Mouse (Mus musculus): ENCODE data around the gene Gpr61. TPM values are rescaled to one million over a fixed set of nuclear protein-coding genes. Genes with fewer than 3 reads are reported as not detected.

Gpr61 gene
- polyA plus RNA-seq, 1 experiment = not detected

DNA sequence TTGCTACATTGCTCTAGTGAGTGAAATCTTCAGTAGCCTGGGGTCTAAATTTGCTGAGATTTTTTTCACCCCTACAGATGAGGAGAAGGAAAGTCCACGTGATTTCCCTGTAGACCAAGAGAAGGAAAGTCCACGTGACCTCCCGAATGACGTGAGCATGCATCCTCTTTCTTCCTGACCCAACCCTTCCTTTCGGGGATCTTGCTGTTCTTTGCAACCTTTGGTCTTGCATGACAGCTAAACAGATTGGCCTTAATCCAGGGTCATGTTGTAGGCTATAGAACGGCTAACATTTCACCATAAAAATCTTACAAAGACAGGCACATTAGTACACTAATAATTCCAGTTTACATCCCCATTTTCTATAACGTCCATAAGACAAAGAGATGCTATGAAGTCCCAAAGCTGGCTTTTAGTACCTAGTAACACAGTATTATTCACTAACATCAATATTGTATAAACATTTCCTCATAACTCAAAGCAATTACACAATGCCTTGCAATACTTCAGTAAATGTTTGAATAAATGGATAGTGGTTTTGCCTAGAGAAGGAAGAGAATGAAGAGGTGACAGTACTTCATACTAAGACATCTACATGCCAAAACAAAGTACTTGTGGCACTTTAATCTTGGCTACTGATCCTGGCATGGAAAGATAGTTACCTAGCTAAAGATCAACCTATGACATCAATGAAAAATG lies 40.9 kb downstream of the Gpr61 start:
- Histone ChIP-seq H3K4me1 (ENCODE audit: control insufficient read depth, insufficient read depth, low read length) (peaks cover 4% of the 10 kb centered on the region; the same call in 1 of the 2 replicates), H3K36me3 (ENCODE audit: control insufficient read depth, insufficient read depth, low read length) (peaks cover 3% of the 10 kb centered on the region; the same call in 1 of the 2 replicates), H3K4me3 (ENCODE audit: insufficient read depth, low read depth, low read length) (no peak overlapping the region), H3K27ac (ENCODE audit: insufficient read depth, low read depth, low read length) (no peak overlapping the region), H3K27me3 (replicated peaks; ENCODE audit: control insufficient read depth, insufficient read depth, low read length) (no peaks in the 10 kb centered on the region)
- TF ChIP-seq POLR2A (IDR thresholded peaks at IDR 0.05; ENCODE audit: low read depth, low read length) = no peak
- TF ChIP-seq CTCF (conservative IDR thresholded peaks at IDR 0.05; ENCODE audit: insufficient read depth, insufficient read length, low read depth, low read length) = no peak
- 42% methylated on average over 7 of the region's 7 CpGs for WGBS
- DNase-seq = peak; percentile 50

DNA sequence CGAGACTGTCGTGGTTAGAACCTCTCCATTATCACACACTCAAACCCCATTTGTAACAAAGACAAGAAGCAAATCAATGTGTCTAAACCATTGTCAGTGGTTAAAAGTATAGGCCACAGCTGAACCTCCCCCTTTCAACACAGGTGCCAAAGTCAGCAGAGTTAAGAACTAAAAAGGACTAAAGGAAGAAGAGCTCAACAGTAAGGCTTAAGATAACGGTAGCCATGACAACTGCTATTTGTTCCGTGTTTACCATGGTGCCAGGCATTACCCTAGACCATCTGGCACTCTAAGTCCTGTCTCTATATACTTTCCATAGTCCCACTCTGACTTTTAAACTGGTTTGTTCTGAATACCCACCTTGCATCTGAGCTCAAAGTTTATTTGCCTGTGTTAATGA lies 42.0 kb downstream of the Gpr61 start:
- Histone ChIP-seq H3K4me1 (ENCODE audit: control insufficient read depth, insufficient read depth, low read length) (peaks cover 4% of the 10 kb centered on the region; the same call in 1 of the 2 replicates), H3K27me3 (replicated peaks; ENCODE audit: control insufficient read depth, insufficient read depth, low read length) (no peaks in the 10 kb centered on the region), H3K4me3 (ENCODE audit: insufficient read depth, low read depth, low read length) (no peak overlapping the region), H3K36me3 (ENCODE audit: control insufficient read depth, insufficient read depth, low read length) (peaks cover 5% of the 10 kb centered on the region; the same call in 1 of the 2 replicates), H3K27ac (ENCODE audit: insufficient read depth, low read depth, low read length) (no peak overlapping the region)
- no peak for DNase-seq
- WGBS = 90% methylated on average over 4 of the region's 4 CpGs
- TF ChIP-seq CTCF (conservative IDR thresholded peaks at IDR 0.05; ENCODE audit: insufficient read depth, insufficient read length, low read depth, low read length) (no peak), POLR2A (IDR thresholded peaks at IDR 0.05; ENCODE audit: low read depth, low read length) (no peak)

DNA sequence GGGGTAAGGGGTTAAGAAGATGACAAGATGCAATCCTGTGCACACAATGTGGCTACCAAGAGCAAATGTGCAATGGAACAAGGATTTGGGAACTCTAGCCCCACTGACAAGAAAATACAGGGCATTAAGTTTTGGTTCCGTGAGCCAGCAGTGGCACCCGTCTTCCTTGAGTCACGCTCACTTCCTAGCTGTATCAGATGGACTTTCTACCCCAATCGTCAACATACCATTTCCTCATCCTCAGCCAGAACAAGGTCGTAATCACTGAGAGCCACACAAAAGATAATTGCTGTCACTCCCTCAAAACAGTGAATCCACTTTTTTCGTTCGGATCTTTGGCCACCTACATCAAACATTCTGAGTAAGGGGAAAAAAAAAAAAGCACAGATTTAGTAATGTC lies 42.4 kb downstream of the Gpr61 start:
- TF ChIP-seq POLR2A (IDR thresholded peaks at IDR 0.05; ENCODE audit: low read depth, low read length) = no peak
- TF ChIP-seq CTCF (conservative IDR thresholded peaks at IDR 0.05; ENCODE audit: insufficient read depth, insufficient read length, low read depth, low read length) = no peak
- no peak for DNase-seq
- WGBS = 74% methylated on average over 7 of the region's 7 CpGs
- Histone ChIP-seq H3K27me3 (replicated peaks; ENCODE audit: control insufficient read depth, insufficient read depth, low read length) (no peaks in the 10 kb centered on the region), H3K4me1 (ENCODE audit: control insufficient read depth, insufficient read depth, low read length) (peaks cover 4% of the 10 kb centered on the region; the same call in 1 of the 2 replicates), H3K27ac (ENCODE audit: insufficient read depth, low read depth, low read length) (no peak overlapping the region), H3K36me3 (ENCODE audit: control insufficient read depth, insufficient read depth, low read length) (peaks cover 5% of the 10 kb centered on the region; the same call in 1 of the 2 replicates), H3K4me3 (ENCODE audit: insufficient read depth, low read depth, low read length) (no peak overlapping the region)

DNA sequence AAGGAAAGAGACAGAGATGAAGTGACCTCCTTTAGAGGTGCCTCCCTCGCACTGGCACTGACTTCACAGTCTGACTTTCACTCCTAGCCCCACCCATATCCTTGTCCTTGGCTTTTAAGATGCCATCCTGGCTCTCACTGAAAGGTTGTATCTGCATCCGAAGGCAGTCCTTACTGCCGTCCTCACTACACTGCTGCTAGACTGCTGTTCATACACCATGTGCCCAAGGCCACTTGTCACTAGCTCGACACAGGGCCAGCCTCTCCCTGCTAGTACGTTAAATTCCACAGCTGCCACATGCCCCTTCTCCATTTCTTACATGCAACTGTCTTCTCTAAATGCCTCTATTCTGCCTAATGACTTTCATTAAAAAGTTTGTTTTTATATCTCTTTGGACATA lies 43.4 kb downstream of the Gpr61 start:
- H3K36me3 ChIP-seq (ENCODE audit: control insufficient read depth, insufficient read depth, low read length) = peaks cover 5% of the 10 kb centered on the region; the same call in 1 of the 2 replicates
- no peak overlapping the region for H3K27ac ChIP-seq (ENCODE audit: insufficient read depth, low read depth, low read length)
- peaks cover 4% of the 10 kb centered on the region; the same call in 1 of the 2 replicates for H3K4me1 ChIP-seq (ENCODE audit: control insufficient read depth, insufficient read depth, low read length)
- 81% methylated on average over 5 of the region's 5 CpGs for WGBS
- no peak overlapping the region for H3K4me3 ChIP-seq (ENCODE audit: insufficient read depth, low read depth, low read length)
- DNase-seq = no peak
- TF ChIP-seq POLR2A (IDR thresholded peaks at IDR 0.05; ENCODE audit: low read depth, low read length) (no peak), CTCF (conservative IDR thresholded peaks at IDR 0.05; ENCODE audit: insufficient read depth, insufficient read length, low read depth, low read length) (no peak)
- H3K27me3 ChIP-seq (replicated peaks; ENCODE audit: control insufficient read depth, insufficient read depth, low read length) = no peaks in the 10 kb centered on the region

DNA sequence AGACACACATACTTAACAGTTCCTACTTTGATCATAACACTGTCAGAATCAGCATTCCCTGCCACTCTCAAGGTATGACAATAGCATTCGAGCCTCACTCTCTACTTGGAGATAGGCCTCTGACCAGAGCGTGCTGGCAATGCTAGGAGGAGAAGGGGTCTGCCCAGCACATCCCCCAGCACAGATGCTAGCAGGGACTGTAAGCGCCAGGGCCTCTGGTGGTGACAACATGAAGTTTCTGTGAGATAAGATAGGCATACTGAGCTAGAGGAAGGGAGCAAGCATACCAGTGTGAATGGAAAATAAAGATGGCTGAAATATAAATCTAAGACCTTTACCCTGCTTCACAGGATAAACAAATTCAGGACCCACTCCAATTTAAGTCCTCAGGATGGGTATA lies 49.4 kb downstream of the Gpr61 start:
- DNase-seq = no peak
- 93% methylated on average over 3 of the region's 3 CpGs for WGBS
- no peaks in the 10 kb centered on the region for H3K4me1 ChIP-seq (ENCODE audit: control insufficient read depth, insufficient read depth, low read length)
- no peak for TF ChIP-seq CTCF (conservative IDR thresholded peaks at IDR 0.05; ENCODE audit: insufficient read depth, insufficient read length, low read depth, low read length)
- TF ChIP-seq POLR2A (IDR thresholded peaks at IDR 0.05; ENCODE audit: low read depth, low read length) = no peak
- peaks cover 5% of the 10 kb centered on the region; the same call in 1 of the 2 replicates for H3K36me3 ChIP-seq (ENCODE audit: control insufficient read depth, insufficient read depth, low read length)
- no peaks in the 10 kb centered on the region for H3K27me3 ChIP-seq (replicated peaks; ENCODE audit: control insufficient read depth, insufficient read depth, low read length)
- H3K27ac ChIP-seq (ENCODE audit: insufficient read depth, low read depth, low read length) = no peak overlapping the region
- no peak overlapping the region for H3K4me3 ChIP-seq (ENCODE audit: insufficient read depth, low read depth, low read length)

DNA sequence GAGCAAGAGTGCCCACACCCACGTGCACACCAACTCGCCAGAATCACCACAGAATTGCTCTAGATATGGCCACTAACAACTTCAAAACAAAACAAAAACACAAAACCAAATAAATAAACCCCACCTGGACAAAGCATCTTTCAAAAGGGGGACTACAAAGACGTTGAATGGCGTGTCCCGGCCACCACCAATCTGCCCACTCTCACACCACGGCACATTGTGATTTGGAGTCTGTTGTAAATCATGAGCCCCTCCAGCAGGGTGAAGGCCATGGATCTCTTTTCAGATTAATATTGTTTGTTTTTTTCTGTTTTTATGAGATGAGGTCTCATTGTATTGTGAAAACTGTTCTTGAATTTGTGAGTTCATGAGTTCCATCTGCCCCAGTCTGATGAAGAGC lies 52.6 kb downstream of the Gpr61 start:
- WGBS = 79% methylated on average over 6 of the region's 6 CpGs
- Histone ChIP-seq H3K27me3 (replicated peaks; ENCODE audit: control insufficient read depth, insufficient read depth, low read length) (no peaks in the 10 kb centered on the region), H3K4me3 (ENCODE audit: insufficient read depth, low read depth, low read length) (no peak overlapping the region), H3K4me1 (ENCODE audit: control insufficient read depth, insufficient read depth, low read length) (no peaks in the 10 kb centered on the region), H3K36me3 (ENCODE audit: control insufficient read depth, insufficient read depth, low read length) (no peaks in the 10 kb centered on the region; the same call in 1 of the 2 replicates), H3K27ac (ENCODE audit: insufficient read depth, low read depth, low read length) (no peak overlapping the region)
- no peak for DNase-seq
- TF ChIP-seq POLR2A (IDR thresholded peaks at IDR 0.05; ENCODE audit: low read depth, low read length) (no peak), CTCF (conservative IDR thresholded peaks at IDR 0.05; ENCODE audit: insufficient read depth, insufficient read length, low read depth, low read length) (no peak)

DNA sequence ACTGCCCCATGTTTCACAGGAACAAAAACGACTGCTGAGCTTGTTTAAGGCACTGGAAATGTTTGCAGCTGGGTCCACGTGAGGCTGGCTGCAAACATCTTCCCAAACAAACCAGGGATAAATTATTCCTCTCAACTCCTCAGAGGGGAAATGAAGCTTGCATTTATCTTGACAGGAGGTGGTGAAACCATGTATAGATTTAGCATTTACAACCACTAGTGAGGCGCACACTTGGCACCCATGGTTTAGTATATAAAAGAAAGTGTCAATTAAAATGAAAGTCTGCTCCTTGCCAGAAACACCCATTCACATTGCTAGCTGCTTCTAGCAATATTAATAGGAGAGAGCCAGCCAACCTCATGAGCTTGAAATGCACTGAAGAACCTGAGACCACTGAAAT lies 53.1 kb downstream of the Gpr61 start:
- Histone ChIP-seq H3K4me1 (ENCODE audit: control insufficient read depth, insufficient read depth, low read length) (no peaks in the 10 kb centered on the region), H3K4me3 (ENCODE audit: insufficient read depth, low read depth, low read length) (no peak overlapping the region), H3K27ac (ENCODE audit: insufficient read depth, low read depth, low read length) (no peak overlapping the region), H3K27me3 (replicated peaks; ENCODE audit: control insufficient read depth, insufficient read depth, low read length) (no peaks in the 10 kb centered on the region), H3K36me3 (ENCODE audit: control insufficient read depth, insufficient read depth, low read length) (no peaks in the 10 kb centered on the region; the same call in 1 of the 2 replicates)
- TF ChIP-seq CTCF (conservative IDR thresholded peaks at IDR 0.05; ENCODE audit: insufficient read depth, insufficient read length, low read depth, low read length) = no peak
- no peak for TF ChIP-seq POLR2A (IDR thresholded peaks at IDR 0.05; ENCODE audit: low read depth, low read length)
- 49% methylated on average over 3 of the region's 3 CpGs for WGBS
- no peak for DNase-seq

Other genes starting within 250 kb of the Gpr61 start
- gene Gstm7, start 223.1 kb downstream of the Gpr61 start, polyA plus RNA-seq (2012; rRNA removed) = 24.5 and 28.1 TPM in 2 replicates
- gene Gstm6, start 211.1 kb downstream of the Gpr61 start, polyA plus RNA-seq (2012; rRNA removed) = 2.5 and 4.3 TPM in 2 replicates
- 0.41 and 0.63 TPM in 2 replicates for gene Gstm3, start 185.6 kb downstream of the Gpr61 start, polyA plus RNA-seq (2012; rRNA removed)
- gene Gstm2, start 168.4 kb downstream of the Gpr61 start, polyA plus RNA-seq (2012; rRNA removed) = 190 and 212 TPM in 2 replicates
- 1,515 and 1,697 TPM in 2 replicates for gene Gstm1, start 136.9 kb downstream of the Gpr61 start, polyA plus RNA-seq (2012; rRNA removed)
- 23.4 and 23.9 TPM in 2 replicates for gene Gstm4, start 110.0 kb downstream of the Gpr61 start, polyA plus RNA-seq (2012; rRNA removed)
- gene Ampd2, start 68.2 kb downstream of the Gpr61 start, polyA plus RNA-seq (2012; rRNA removed) = 59.0 and 86.6 TPM in 2 replicates
- 0.61 TPM in 2 replicates for gene Gnat2, start 62.1 kb downstream of the Gpr61 start, polyA plus RNA-seq (2012; rRNA removed)
- 21.3 and 31.0 TPM in 2 replicates for gene Gnai3, start 8.7 kb downstream of the Gpr61 start, polyA plus RNA-seq (2012; rRNA removed)
- 18.4 and 25.7 TPM in 2 replicates for gene Amigo1, start 31.5 kb upstream of the Gpr61 start, polyA plus RNA-seq (2012; rRNA removed)
- gene Cyb561d1, start 46.3 kb upstream of the Gpr61 start, polyA plus RNA-seq (2012; rRNA removed) = 7.0 and 7.1 TPM in 2 replicates
- 23.1 and 29.3 TPM in 2 replicates for gene Atxn7l2, start 56.1 kb upstream of the Gpr61 start, polyA plus RNA-seq (2012; rRNA removed)
- gene Sypl2, start 71.8 kb upstream of the Gpr61 start, polyA plus RNA-seq (2012; rRNA removed) = 37.7 and 38.7 TPM in 2 replicates
- 43.2 and 55.0 TPM in 2 replicates for gene Psma5, start 102.0 kb upstream of the Gpr61 start, polyA plus RNA-seq (2012; rRNA removed)
- 30.2 and 34.2 TPM in 2 replicates for gene Sort1, start 129.2 kb upstream of the Gpr61 start, polyA plus RNA-seq (2012; rRNA removed)
- gene Mybphl, start 210.0 kb upstream of the Gpr61 start, polyA plus RNA-seq (2012; rRNA removed) = 0.06 TPM in 1 of 2 replicates, not detected in the other
- gene Psrc1, start 229.0 kb upstream of the Gpr61 start, polyA plus RNA-seq (2012; rRNA removed) = 1.6 and 1.7 TPM in 2 replicates

Measured in kidney, adult 2 months (tissue).